Mouse (Mus musculus): ENCODE measurements around the gene Ptprt.

GRCm38 (mm10) chr2:162426114-162426513 lies 234.8 kb downstream of the Ptprt start:
- TF ChIP-seq GATA1 (IDR thresholded peaks at IDR 0.05; ENCODE audit: borderline replicate concordance, low read length), result no peak
- no peak for TF ChIP-seq FLI1 (IDR thresholded peaks at IDR 0.05; ENCODE audit: low read length)

Data from megakaryocyte, embryonic 14.5 days (primary cell).